Mouse (Mus musculus) layer of hippocampus, postnatal 36 days (tissue): ENCODE data around the gene Pvalb. TPM values are rescaled to one million over a fixed set of nuclear protein-coding genes. Genes with fewer than 3 reads are reported as not detected.

Experiments used
- DNase-seq, 2 experiments: peaks; one replicate each; pipeline ENCODE4 v3.0.0; 2022
- total RNA-seq, 2 experiments: library from RNA; stranded (reverse); gene quantifications; 2 replicates each; pipeline ENCODE4 v1.2.3; 2021

The Pvalb gene
- total RNA-seq, 2 experiments from 2014 or later = 52.0 to 62.7 TPM

DNA sequence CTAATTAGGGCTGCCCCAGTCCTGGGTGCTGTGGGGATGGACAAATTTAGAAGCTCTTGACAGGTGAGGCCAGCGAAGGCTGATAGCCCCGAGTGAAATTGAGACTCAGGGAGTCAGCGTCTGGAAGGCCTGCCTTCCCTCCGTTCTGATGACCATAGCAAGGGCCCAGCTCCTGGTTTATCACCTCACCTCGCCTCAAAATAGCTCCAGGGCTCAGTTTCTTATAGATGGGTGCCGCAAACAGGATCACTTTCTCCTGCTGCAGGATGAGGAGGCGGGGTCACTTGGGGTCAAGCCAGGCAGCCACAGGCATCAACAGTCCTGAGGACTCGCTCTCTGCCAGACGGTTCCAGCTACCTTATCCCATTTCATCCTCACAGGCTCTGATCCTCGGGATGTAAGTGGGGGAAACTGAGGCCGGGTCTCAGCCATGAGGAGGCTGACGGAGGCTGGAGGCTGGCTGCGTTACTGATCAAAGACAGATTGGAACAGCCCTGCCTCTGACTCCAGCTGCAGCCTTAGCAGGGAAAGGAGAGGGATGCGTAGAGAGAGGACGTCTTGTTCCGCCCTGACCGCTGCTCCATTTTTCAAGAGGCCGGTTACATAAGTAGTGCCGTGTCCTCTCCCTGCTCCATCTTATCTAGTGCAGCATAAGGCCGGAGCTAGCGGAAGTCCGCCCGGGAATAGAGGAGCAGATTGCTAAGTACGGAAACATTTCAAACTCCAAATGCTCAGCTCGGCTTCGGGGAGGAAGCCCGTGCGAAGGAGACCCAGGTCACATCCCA is 10.9 kb downstream of the Pvalb start:
- no peak for DNase-seq

DNA sequence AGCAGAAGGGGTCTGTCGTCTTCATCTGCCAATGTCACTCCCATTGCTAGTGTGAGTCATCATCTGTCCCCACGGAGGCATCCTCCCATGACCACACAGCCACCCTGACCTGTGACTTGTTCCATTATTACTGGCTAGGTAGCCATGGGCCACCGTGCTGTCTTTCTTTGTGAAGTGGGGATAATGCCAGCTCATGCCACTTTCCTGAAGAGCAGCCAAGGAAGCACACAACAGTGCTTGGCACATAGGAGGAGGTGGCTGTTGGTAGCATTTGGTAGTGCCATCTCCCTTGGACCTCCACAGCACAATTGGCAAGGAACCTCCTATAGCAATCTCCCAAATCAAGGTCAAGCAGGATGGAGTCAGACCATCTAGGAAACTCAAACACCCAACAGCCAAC is 11.9 kb downstream of the Pvalb start:
- DNase-seq = no peak

DNA sequence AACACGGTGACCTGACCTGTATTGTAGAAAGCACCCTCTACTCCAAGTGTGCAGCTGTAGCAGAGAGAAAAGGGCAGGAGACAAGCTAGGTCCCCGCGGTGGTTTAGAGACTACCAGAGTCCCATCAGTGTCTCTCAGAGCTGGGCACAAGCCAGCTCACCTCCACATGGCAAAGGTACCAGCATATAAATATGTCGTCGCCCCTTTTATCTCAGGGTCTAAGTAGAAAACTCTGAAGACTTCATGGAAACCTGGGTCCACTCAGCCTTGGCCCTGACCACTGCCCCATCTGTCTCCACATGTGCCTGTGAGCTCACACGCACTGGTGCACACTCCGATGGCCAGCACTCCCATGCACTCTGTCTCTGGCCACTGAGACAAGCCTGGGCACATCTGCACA is 16.6 kb downstream of the Pvalb start:
- DNase-seq = no peak

DNA sequence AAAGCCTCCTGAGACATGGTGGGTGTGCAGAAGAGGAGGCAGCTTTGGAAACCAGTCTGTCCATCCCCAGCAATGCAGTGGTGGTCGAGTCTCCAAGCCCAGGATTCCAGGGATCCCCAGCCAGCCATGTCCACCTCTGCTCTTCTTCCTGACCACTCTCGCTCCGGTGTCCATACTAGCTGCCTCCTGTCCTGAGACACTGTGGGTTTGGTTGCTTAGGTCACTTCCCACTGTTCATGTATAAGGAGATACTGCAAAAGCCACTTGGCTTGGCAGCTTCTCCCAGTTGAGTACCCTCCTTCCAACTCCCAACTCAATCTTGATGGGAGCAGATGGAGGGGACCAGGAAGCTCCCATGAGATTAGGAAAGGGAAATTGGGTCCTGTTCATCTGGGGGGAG is 17.7 kb downstream of the Pvalb start:
- DNase-seq = no peak

DNA sequence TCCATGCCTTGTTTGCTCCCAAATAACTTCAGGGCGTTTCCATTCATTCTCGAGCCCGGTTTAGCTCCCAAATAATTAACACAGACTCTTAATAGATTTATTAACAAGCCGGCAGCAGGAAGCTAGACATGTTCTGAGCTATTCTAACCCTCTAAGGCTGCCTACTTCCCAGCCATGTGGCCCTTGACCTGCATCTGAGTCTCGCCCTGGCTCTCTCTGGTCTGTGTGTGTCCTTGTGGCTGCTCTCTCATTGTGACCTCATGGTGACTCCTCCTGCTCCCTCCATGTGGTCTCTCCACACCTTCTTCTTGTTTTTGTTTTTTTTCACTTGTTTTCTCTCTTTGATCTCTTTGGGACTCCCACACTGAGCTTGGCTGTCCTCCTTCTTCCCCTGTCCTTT is 19.3 kb downstream of the Pvalb start:
- DNase-seq = no peak

DNA sequence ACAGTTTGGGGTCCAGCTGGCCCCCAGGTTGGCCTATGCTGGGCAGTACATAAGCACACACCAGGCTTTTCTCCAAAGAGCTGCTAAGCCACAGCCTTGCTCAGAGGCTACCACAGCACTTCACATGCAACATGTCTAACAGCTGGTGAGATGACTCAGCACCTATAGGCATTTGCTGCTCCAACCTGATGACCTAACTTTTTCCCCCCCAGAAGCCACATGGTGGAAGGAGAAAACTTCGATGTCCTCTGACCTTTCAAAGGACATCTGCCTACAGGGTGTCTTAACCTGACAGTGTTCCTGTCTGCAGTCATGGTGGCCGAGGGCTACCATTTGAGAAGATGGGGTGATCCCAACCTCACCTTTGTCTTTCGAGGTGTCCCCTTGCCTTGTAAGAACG is 20.6 kb downstream of the Pvalb start:
- no peak for DNase-seq

DNA sequence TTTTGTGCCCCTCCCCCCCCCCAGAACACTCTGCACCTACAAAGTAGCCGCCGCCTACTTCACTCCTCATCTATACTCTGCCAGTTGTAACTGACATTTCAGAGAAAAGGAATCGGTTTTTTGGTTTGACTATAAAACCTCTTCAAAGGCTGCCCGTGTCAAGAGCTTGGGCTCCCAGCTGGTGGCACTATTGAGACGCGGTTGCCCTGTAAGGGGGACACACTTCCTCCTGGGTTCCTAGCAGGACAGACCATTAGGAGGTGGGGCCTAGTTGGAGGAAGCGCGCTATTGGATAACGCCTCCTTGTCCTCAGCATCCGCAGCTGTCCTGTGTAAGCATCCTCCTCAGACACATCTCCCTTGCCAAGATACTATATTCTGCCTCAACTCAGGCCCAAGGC is 21.3 kb downstream of the Pvalb start:
- no peak for DNase-seq

DNA sequence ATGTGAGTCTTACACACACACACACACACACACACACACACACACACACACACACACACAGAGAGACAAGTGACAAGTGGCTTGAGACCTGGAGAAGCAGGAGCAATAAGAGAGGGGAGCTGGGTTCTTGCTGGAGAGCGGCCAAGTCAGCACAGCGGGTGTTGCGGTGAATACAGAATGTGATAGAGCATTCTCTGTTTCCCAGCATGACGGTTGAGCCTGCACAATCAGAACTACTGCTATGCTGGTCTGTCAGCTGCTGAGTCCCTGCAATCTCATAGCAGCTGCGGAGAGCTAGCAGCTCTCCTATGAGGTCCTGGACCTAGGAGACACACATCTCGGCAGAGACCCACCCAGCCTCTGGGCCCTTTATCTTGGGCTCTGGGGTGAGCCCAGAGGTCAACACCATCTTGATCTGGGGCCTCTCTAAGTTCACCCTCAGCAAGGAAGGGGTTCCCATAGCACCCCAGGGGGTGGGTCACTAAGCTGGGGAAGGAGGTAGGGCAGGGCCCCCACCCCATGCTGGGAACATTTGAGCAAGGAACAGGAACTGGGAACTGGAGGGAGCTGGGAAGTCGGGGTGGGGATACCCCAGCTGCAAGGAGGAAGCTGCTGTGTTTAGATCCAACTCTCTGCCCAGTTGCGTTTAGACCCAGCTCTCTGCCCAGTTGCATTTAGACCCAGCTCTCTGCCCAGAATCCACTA is 24.3 kb downstream of the Pvalb start:
- DNase-seq = peak in 1 of 2 experiments; percentile 58

DNA sequence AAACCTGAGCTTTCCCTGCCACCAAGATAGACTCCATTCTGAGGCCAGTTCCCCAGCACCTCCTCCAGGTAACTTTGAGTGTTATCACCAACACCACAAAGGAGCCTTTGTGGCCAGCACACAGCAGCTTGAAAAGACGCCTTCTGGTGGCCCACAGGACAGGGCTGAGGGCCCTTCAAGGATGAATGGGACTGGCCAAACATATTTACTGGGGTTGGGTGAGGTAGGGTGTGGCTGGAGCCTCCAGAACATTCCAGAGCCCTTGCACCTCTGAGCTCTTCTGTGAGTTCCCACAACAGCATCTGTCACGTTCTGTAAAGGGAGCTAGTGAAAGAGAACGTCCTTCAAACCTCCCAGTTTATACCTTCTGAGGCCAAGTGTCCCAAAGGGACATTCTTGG is 26.4 kb downstream of the Pvalb start:
- DNase-seq = no peak

DNA sequence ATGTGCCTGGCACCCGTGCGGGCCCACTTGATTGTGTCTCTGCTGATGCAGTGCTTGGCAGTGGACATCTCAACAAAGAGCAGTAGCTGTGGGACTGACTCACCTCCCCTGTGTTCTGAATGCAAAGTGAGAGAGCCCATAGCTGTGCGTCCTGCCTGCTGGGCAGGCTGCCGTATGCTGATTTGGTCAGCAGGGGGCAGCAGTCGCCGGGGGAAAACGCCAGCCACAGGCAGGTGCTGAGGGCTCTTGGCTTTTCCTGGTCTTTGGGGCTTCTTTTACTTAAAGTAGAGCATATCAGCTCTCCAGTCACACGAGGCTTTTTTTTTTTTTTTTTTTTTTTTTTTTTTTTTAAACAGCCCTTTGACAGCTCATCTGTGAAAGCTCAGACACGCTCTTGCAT is 27.8 kb downstream of the Pvalb start:
- peak; percentile 81 to 83 for DNase-seq

DNA sequence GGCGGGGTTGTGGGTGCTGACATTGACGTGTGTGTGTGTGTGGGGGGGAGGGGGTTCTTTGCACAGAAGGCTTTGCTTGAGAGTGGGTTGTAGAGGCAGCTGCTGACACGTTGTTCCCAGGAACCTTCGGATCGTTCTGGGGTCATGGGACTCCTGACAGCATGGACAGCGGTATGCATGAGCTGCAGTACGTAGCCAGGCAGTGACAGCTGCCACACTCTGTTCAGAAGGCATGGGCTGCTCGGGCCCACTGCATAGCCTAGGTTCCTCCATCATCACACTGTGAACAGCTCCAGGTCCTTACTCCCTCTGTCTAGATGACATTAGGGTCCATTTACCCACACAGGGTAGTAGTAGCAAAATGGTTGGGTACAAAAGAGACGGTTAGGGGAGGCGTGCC is 28.9 kb downstream of the Pvalb start:
- no peak for DNase-seq

DNA sequence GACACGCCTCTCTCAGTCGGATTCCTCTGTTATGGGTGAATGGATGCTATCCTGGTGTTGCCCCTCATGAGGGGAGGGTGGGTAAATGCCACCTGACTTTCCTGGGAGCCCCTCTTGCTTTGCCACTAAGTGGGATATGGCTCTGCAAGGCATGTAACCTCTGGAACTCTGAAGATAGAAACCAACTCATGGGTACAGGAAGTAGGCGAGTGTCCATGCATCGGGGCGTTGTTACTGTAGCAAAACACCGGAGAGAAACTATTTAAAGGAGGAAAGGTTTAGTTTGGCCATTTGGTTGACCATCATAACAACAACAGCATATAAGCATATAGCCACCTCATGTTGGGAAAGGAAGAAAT is 31.3 kb downstream of the Pvalb start:
- DNase-seq = no peak

DNA sequence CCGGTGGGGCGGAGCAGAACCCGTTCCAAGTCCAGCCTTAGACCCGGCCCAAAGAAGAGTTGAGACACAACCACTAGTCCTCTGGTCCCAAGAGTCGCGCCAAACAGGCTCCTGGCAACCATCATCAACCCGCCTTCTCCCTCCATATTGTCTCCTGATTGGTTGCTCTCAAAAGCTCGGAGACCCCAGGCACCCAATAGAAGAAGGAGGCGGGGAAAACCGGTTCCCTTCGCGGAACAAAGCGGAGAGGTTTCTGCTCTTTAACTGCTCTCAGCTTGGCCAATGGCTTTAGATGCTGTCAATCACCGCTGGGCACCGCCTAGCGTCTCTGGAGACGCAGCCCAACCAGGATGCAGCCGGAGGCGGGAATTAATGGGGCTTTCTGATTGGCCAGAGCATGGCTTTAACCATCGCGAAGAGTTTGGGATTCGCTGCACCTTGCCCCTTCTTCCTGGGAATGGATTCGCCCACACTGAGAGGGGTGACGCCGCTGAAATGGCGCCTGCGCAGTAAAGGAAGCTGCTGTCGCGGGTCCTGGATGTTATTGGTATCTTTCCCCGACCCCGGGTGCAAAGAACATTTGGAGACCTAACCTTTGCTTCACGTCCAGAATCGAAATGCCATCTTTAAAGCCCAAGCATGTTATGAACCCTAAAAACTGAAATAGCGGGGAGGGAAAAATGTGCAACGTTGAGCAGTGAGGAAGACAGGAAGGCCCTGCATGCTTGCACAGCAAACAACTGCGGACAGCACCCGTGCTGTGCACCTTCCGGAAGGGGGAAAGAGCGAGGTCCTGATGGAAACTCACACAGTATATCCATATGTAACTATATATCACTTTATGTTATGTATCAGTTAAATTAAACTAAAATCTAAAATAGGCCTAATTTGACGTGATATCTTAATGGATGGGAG is 32.0 kb downstream of the Pvalb start, which contains the start of gene Ift27:
Gene Ift27, minus strand, starts transcription at position 136 of the 915 bp plus-strand sequence.
- peak; percentile 98 to 99 for DNase-seq

DNA sequence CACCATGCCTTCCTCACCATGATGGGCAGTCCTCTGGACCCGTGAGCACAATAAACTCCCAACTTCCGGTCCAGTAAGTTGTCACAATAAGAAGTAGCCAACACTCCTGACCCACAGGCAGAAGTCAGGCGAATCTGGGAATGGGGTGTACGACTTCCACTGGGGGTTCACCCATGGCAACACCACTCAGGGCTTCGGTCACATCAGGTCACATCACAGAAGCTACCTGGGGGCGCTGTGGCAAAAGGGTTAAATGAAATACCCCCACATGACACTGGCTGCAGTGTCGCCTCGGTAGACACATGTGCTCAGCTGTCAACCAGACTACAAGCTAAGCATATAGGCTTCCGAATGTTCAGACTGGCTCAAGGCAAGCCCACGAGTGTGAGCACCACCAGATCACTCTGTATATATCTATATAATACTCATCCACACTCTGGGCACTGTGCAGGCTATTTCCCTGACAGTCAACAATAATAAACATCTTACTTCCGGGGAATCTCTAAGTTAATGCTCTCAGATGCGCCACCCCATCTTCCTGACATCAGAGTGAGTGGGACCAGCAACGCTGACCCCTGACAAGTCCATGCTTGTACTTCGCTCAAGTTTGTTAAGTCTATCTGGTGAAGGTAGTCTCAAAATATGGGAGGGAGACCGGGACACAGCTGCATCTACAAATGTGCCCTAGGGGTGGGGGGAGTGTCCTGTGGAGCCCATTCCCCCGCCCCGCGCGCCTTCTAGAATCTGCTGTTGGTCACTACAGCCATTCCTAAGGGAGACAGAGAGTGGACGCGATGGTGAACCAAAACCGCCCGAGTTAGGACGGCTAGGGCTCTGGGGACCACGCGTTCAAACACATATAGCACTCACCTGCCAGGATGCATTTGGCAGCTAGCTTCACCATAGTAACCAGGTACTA is 33.0 kb downstream of the Pvalb start:
- no peak for DNase-seq

DNA sequence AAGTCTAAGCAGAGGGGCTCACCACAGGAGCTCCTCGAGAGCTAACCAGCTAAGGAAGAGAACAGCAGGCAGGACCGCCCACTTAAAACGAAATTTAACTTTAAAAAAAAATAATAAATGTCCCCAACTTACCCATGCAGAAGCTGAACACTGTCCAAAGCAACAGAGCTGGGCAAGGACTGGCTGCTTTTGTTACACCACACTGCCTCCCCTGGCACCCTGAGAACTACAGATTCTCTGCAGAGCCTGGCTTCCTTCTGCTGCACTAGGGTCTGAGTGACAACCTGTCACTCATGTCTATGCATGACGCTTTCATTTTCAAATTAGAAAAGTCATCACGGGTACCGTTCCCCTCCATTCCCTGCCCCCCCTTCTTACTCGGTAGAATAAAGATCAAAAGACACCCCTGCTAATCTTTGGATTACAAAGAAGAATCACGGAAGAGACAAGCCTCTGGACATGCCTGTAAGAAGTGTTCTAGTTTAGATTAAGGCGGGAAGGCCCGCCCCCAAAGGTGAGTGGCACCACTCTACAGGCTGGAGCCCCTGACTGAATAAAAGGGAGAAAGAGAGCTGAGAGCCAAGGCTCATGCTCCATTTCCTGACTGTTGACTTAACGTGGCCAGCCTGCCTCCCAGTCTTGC is 33.8 kb downstream of the Pvalb start:
- DNase-seq = no peak

DNA sequence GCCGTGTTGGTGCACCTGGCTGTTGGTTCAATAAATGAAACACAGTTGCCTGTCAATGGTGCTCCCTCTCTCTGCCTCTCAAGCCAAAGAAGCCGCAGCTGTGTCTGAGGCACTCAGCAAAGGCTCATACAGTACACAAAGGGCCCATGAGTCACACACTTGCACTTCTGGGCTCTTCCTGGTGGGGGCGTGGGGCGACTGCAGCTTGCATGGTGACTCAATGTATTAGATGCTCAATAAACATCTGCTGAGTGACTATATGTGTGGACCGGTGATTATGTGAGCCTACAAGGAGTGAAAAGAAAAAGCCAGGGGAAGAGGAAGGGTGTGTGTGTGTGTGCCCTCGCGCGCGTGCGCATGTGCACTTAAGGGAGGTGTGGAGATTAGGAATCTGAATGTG is 34.5 kb downstream of the Pvalb start:
- no peak for DNase-seq

DNA sequence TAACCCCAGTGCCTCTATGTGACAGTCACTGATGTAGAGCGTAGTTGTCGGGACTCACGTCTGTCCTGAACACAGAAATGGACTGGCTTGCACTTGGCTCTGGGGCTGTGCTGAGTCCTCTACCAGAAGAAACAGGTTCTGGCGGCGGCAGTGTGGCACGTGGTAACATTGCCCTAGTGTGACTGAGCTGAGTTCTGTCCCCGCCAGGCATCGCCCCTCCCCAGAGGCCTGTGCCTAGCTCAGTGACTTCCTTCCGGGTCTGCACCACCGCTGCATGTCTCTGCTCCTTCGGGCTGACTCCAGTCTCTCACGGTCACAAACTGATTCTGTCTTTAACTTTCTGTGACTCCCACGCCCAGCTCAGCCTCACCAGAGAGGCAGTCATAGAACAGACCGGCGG is 35.5 kb downstream of the Pvalb start:
- DNase-seq = no peak

DNA sequence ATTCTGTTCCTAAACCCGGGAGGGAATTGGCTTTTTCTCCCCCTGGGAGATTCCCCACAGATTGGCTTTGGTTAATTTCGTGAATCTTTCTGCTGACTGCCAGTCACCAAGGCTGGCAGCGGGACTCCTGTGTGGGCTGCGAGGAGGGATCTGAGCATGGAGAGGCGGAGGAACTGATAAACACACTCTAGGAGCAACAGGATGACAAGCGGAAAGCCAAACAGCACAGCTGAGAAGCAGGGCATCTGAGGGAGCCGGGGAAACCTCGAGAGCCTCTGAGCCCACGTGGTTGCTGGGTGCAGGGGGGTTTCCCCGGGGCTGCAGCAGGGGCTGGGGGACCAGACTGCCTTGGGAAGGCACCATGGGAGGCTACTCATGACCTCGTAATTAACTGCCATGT is 36.6 kb downstream of the Pvalb start:
- peak in 1 of 2 experiments; percentile 67 for DNase-seq

DNA sequence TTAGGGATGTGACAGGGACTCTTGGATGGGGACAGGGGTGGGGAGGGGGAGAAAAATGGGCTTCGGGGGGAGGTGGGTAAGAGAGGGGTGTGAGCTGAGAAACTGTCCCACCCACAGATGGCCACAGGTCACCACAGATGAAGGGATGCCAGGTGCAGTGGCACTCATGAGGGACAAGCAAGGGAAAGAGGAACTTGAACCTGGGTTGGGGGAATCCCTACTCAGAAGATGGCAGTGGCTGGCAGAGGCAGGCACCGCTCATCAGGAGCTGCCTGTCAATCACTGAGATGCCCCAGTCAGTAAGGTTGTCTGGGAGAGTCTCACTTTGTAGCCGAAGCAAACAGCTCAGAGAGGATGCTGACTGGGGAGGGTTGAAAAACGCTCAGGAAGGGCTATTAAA is 40.9 kb downstream of the Pvalb start:
- no peak for DNase-seq

DNA sequence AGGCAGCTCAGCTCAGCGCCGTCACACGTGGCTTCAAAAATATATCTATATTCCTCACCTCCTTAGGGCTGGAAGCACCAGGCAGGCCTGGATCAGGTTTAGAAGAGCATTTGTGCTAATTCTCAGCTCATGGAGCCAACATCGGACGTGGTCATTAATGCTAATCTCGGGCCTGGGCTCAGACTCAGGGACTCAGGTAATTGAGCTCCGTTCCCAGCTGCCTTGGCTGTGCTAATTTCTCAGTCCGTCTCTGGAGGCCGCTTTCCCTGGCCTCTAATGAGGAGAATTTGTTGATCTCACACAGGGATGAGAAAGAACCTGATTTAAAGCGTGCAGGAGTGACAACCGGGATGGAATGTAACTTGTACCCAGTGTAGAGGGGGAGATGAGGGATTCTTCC is 41.7 kb downstream of the Pvalb start:
- DNase-seq = no peak

DNA sequence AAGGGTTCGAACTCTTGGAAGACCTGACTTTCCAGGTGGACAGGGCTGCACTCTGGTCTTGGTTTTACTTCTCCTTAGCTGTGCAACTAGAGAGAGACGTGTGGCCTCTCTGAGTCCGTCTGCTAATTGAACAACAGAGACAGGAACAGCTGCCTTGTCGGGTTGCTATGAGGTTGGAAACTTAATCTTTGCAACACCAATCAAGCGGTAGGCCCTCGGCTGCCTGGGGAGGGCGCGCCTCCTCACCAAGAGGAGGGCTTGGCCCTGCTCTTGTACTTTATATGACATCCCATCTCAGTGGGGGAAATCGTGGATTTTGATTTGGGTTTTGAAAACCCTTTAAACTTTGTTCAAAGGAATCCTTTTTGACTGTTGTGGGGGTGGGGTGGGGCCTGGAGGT is 44.3 kb downstream of the Pvalb start:
- no peak for DNase-seq

DNA sequence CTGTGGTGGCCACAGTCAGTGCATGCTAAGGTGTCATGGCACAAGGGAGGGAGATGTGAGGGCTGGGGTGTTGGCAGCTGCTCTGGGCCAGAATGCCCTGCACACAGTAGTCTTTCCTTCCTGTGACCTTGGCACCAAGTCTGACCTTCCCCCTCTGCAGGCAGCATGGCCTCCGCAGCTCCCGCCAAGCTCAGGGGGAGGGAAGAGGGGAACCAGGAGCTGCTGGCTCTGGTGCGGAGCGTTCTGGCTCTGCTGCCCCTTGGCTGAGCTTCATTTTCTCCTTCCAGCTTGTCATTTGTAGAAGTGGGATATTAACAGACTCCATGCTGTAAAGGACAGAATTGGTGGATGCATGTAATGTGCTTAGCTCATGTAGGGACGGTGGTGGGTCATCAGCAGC is 47.9 kb downstream of the Pvalb start:
- DNase-seq = no peak
